Mouse (Mus musculus) heart, embryonic 14.5 days (tissue): ENCODE measurements around the gene Lemd1. TPM values are rescaled to one million over a fixed set of nuclear protein-coding genes. Genes with fewer than 3 reads are reported as not detected.

Source experiments
- ATAC-seq: fragments of 200-750 bp; cut with Nextera tagmentation; 2 replicates; pipeline ENCODE4 v1.8.0; 2017; ENCODE audit warnings: low read depth, moderate TSS enrichment; ENCODE audit not compliant: insufficient number of reproducible peaks, insufficient read depth, low FRiP score
- H3K27ac ChIP-seq, 2 experiments: fragments of 200-500 bp in 1 of 2; fragments of 300-500 bp in 1 of 2; sonication (generic) in 1 of 2; replicated peaks in 1 of 2; 2 replicates each; pipeline ENCODE4 v1.5.1; 2012 to 2014; ENCODE audit warnings: low read depth in 2 of 2, low read length in 2 of 2, control low read depth in 1 of 2, mild to moderate bottlenecking in 1 of 2, mixed read lengths in 1 of 2; ENCODE audit not compliant: control insufficient read depth in 1 of 2, insufficient read depth in 1 of 2
- H3K27me3 ChIP-seq: fragments of 300-500 bp; sonication (generic); 2 replicates; pipeline ENCODE4 v1.6.1; 2014; ENCODE audit warnings: mild to moderate bottlenecking, low read length, control low read depth; ENCODE audit not compliant: control insufficient read depth, insufficient read depth
- H3K36me3 ChIP-seq: fragments of 300-500 bp; sonication (generic); 2 replicates; pipeline ENCODE4 v1.6.1; 2014; ENCODE audit warnings: mild to moderate bottlenecking, control low read depth, low read length, mixed read lengths; ENCODE audit not compliant: control insufficient read depth, insufficient read depth
- H3K4me1 ChIP-seq, 2 experiments: fragments of 200-500 bp in 1 of 2; fragments of 300-500 bp in 1 of 2; sonication (generic) in 1 of 2; 2 replicates each; pipeline ENCODE4 v1.6.1; 2012 to 2014; ENCODE audit warnings: low read length in 2 of 2, control low read depth in 1 of 2, mixed read lengths in 1 of 2; ENCODE audit not compliant: control insufficient read depth in 2 of 2, insufficient read depth in 2 of 2
- H3K4me2 ChIP-seq: fragments of 300-500 bp; sonication (generic); 2 replicates; pipeline ENCODE4 v1.6.1; 2014; ENCODE audit warnings: mild to moderate bottlenecking, low read length
- H3K4me3 ChIP-seq, 2 experiments: fragments of 200-500 bp in 1 of 2; fragments of 300-500 bp in 1 of 2; sonication (generic) in 1 of 2; 2 replicates each; pipeline ENCODE4 v1.5.1; 2012 to 2014; ENCODE audit warnings: low read length in 2 of 2, mild to moderate bottlenecking in 2 of 2, control low read depth in 1 of 2, low read depth in 1 of 2, moderate library complexity in 1 of 2; ENCODE audit not compliant: control insufficient read depth in 1 of 2, insufficient read depth in 1 of 2
- H3K9ac ChIP-seq: fragments of 300-500 bp; sonication (generic); 2 replicates; pipeline ENCODE4 v1.6.1; 2014; ENCODE audit warnings: mild to moderate bottlenecking, low read length
- H3K9me3 ChIP-seq: fragments of 300-500 bp; sonication (generic); 2 replicates; pipeline ENCODE4 v1.6.1; 2016; ENCODE audit warnings: low read length, control low read depth; ENCODE audit not compliant: control insufficient read depth
- WGBS: fragments of 180-500 bp; shearing (Covaris S2); extraction: QIAGEN DNeasy Blood & Tissue Kit; methylation state at CpG from one replicate; pipeline ENCODE4 v1.1.7; 2014; 5-methylcytosine and 5-hydroxymethylcytosine counted together
- polyA plus RNA-seq: library from polyadenylated mRNA; unstranded; fragments of >200 nt; fragmentation: Nextera tagmentation; extraction: Ambion mirVana; gene quantifications from 2 replicates; pipeline ENCODE4 v1.2.1, GENCODE M21; 2014

Lemd1 gene
- polyA plus RNA-seq, 1 experiment from 2014 or later = not detected

- no peak for ATAC-seq
Observed at GRCm38 (mm10) chr1:132201936-132202335, 10.7 kb downstream of the Lemd1 start.

GRCm38 (mm10) chr1:132202771-132203170 lies 11.5 kb downstream of the Lemd1 start:
- WGBS = 81% methylated on average over 5 of the region's 5 CpGs
- Histone ChIP-seq H3K27me3 (peaks cover 43% of the 10 kb centered on the region), H3K4me3 (no peak overlapping the region), H3K27ac (no peak overlapping the region), H3K9me3 (no peaks in the 10 kb centered on the region), H3K4me1 (peaks cover 2 to 7% of the 10 kb centered on the region in 2 experiments; a peak in 3 of 4 replicates), H3K36me3 (no peaks in the 10 kb centered on the region), H3K9ac (no peak overlapping the region), H3K4me2 (no peak overlapping the region)
- ATAC-seq = no peak

More at GRCm38 (mm10) chr1:132201936-132202335, 10.7 kb downstream of the Lemd1 start:
- H3K9me3 ChIP-seq = no peaks in the 10 kb centered on the region
- H3K4me1 ChIP-seq = peaks cover 2 to 7% of the 10 kb centered on the region in 2 experiments; a peak in 3 of 4 replicates
- H3K9ac ChIP-seq = no peak overlapping the region
- H3K4me2 ChIP-seq = no peak overlapping the region
- H3K27ac ChIP-seq = no peak overlapping the region
- 54% methylated on average over 2 of the region's 2 CpGs for WGBS
- H3K36me3 ChIP-seq = no peaks in the 10 kb centered on the region
- no peak overlapping the region for H3K4me3 ChIP-seq
- H3K27me3 ChIP-seq = peaks cover 44% of the 10 kb centered on the region

- Histone ChIP-seq H3K4me1 (peaks cover 3 to 7% of the 10 kb centered on the region in 2 experiments; a peak in 2 of 4 replicates), H3K36me3 (no peaks in the 10 kb centered on the region), H3K27ac (no peak overlapping the region), H3K27me3 (peaks cover 31% of the 10 kb centered on the region), H3K9ac (no peak overlapping the region), H3K4me3 (no peak overlapping the region), H3K4me2 (no peak overlapping the region), H3K9me3 (no peaks in the 10 kb centered on the region)
- 52% methylated on average over 5 of the region's 5 CpGs for WGBS
- ATAC-seq = no peak
Observed at GRCm38 (mm10) chr1:132205958-132206357, 14.7 kb downstream of the Lemd1 start.

GRCm38 (mm10) chr1:132206828-132207227 lies 15.6 kb downstream of the Lemd1 start:
- 44% methylated on average over 3 of the region's 3 CpGs for WGBS
- no peak for ATAC-seq
- H3K4me2 ChIP-seq = no peak overlapping the region

GRCm38 (mm10) chr1:132208154-132208553 lies 16.9 kb downstream of the Lemd1 start:
- Histone ChIP-seq H3K27ac (no peak overlapping the region), H3K9me3 (no peaks in the 10 kb centered on the region), H3K9ac (no peak overlapping the region), H3K4me1 (peaks cover 5 to 10% of the 10 kb centered on the region in 2 experiments; a peak in 3 of 4 replicates), H3K4me2 (no peak overlapping the region), H3K27me3 (peaks cover 18% of the 10 kb centered on the region), H3K4me3 (no peak overlapping the region), H3K36me3 (no peaks in the 10 kb centered on the region)
- WGBS = 3% methylated on average over 4 of the region's 4 CpGs
- ATAC-seq = no peak

More at GRCm38 (mm10) chr1:132206828-132207227, 15.6 kb downstream of the Lemd1 start:
- H3K9ac ChIP-seq = no peak overlapping the region
- peaks cover 3 to 7% of the 10 kb centered on the region in 2 experiments; a peak in 2 of 4 replicates for H3K4me1 ChIP-seq
- no peak overlapping the region for H3K4me3 ChIP-seq
- H3K27me3 ChIP-seq = peaks cover 26% of the 10 kb centered on the region
- H3K36me3 ChIP-seq = no peaks in the 10 kb centered on the region
- no peaks in the 10 kb centered on the region for H3K9me3 ChIP-seq
- H3K27ac ChIP-seq = no peak overlapping the region

GRCm38 (mm10) chr1:132209400-132209799 lies 18.2 kb downstream of the Lemd1 start:
- Histone ChIP-seq H3K4me1 (peaks cover 5 to 10% of the 10 kb centered on the region in 2 experiments; a peak in 3 of 4 replicates), H3K9ac (no peak overlapping the region), H3K9me3 (no peaks in the 10 kb centered on the region), H3K27me3 (peaks cover 18% of the 10 kb centered on the region), H3K4me2 (no peak overlapping the region), H3K27ac (no peak overlapping the region), H3K36me3 (no peaks in the 10 kb centered on the region), H3K4me3 (no peak overlapping the region)
- ATAC-seq = no peak
- 82% methylated on average over 10 of the region's 10 CpGs for WGBS

GRCm38 (mm10) chr1:132210922-132211321 lies 19.7 kb downstream of the Lemd1 start:
- Histone ChIP-seq H3K9ac (no peak overlapping the region), H3K4me1 (peaks cover 5 to 10% of the 10 kb centered on the region in 2 experiments; a peak in 3 of 4 replicates), H3K36me3 (no peaks in the 10 kb centered on the region), H3K4me3 (no peak overlapping the region), H3K27ac (no peak overlapping the region), H3K4me2 (no peak overlapping the region), H3K9me3 (no peaks in the 10 kb centered on the region), H3K27me3 (peaks cover 20% of the 10 kb centered on the region)
- ATAC-seq = no peak
- 24% methylated on average over 7 of the region's 7 CpGs for WGBS

GRCm38 (mm10) chr1:132211672-132212071 lies 20.4 kb downstream of the Lemd1 start:
- no peak overlapping the region for H3K9ac ChIP-seq
- peaks cover 5 to 10% of the 10 kb centered on the region in 2 experiments; a peak in 3 of 4 replicates for H3K4me1 ChIP-seq
- peak overlapping the region; percentile 45 for H3K4me2 ChIP-seq
- ATAC-seq = no peak
- no peak overlapping the region for H3K4me3 ChIP-seq
- 34% methylated on average over 12 of the region's 12 CpGs for WGBS
- H3K9me3 ChIP-seq = no peaks in the 10 kb centered on the region
- no peak overlapping the region for H3K27ac ChIP-seq
- H3K27me3 ChIP-seq = peaks cover 24% of the 10 kb centered on the region
- no peaks in the 10 kb centered on the region for H3K36me3 ChIP-seq
